Mouse (Mus musculus): ENCODE measurements around the gene Pianp. TPM values are rescaled to one million over a fixed set of nuclear protein-coding genes. Genes with fewer than 3 reads are reported as not detected.
A peak's percentile ranks its signal among the peaks of the same experiment; 100 is the strongest.

Gene Pianp
- total and polyA plus RNA-seq, 3 experiments: not detected

DNA sequence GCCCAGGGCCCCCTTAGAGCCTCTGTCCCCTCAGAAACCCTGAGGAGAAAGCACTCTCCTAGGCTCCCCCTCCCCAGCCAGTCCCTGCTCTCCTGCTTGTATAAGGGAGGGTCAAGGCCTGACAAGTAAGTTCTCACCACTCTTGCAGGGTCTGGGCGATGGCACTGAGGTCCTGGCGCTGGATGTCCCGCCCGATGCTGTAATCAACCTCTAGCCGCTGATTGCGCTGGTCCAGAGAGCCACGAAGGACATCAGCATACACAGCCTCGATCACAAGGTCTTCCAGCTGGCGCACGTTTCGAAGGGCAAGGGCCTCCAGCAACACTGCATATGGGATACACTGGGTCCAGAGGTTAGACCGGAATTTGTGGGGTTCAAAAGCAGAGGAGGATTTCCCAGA is 35.5 kb upstream of the Pianp start:
- peaks cover 49% of the 10 kb centered on the region for H3K4me1 ChIP-seq (ENCODE audit: insufficient read depth, low read depth, low read length)

DNA sequence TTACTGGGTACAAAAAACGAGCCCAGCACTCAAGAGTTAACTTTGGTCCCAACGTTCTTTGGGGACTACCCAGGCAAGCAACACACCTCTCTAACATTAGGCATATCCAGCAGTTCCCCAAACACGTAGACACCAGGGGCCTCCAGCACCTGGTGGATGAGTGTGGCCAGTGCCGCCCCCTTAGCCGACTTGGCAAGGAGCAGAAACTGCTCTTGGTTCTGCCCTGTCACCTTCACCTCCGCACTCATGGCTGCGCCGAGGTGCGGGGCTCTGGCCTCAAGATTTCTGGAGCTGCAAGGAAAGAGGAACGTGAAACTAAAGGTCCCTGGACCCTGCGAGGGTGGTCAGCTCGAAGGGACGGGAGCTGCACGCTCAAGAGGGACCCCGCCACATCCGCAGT is 31.9 kb upstream of the Pianp start:
- Histone ChIP-seq H3K4me1 (ENCODE audit: insufficient read depth, low read depth, low read length) (peaks cover 54% of the 10 kb centered on the region), H3K9me3 (replicated peaks) (no peaks in the 10 kb centered on the region; the same call in 1 of the 2 replicates), H3K4me3 (ENCODE audit: low read depth, low read length) (peak overlapping the region; percentile 84), H3K27me3 (ENCODE audit: insufficient read depth, low read length) (no peaks in the 10 kb centered on the region), H3K36me3 (replicated peaks) (peaks cover 63% of the 10 kb centered on the region)
- ATAC-seq (ENCODE audit: extremely low read depth, insufficient number of reproducible peaks, low FRiP score, poor library complexity, severe bottlenecking) (no peak), DNase-seq (ENCODE audit: low spot score) (peak; percentile 26)
- TF ChIP-seq CTCF (IDR thresholded peaks at IDR 0.05; ENCODE audit: low read depth, low read length): no peak

More for the DNA sequence above, 35.5 kb upstream of the Pianp start:
- TF ChIP-seq TAL1 (conservative IDR thresholded peaks at IDR 0.05; ENCODE audit: low read depth, low read length) (no peak), POLR2AphosphoS5 (IDR thresholded peaks at IDR 0.05; ENCODE audit: insufficient replicate concordance, low read depth, low read length) (no peak), GATA1 (IDR thresholded peaks at IDR 0.05; ENCODE audit: borderline replicate concordance, low read length) (no peak), CTCF (IDR thresholded peaks at IDR 0.05; ENCODE audit: low read depth, low read length) (no peak), GATA2 (IDR thresholded peaks at IDR 0.05; ENCODE audit: borderline replicate concordance, low read depth, low read length) (no peak)
- Histone ChIP-seq H3K4me3 (ENCODE audit: low read depth, low read length) (no peak overlapping the region), H3K9me3 (replicated peaks) (no peaks in the 10 kb centered on the region), H3K27me3 (ENCODE audit: insufficient read depth, low read length) (no peaks in the 10 kb centered on the region), H3K36me3 (replicated peaks) (peaks cover 79% of the 10 kb centered on the region)
- no peak for DNase-seq (ENCODE audit: low spot score)
- ATAC-seq (ENCODE audit: extremely low read depth, insufficient number of reproducible peaks, low FRiP score, poor library complexity, severe bottlenecking): no peak

DNA sequence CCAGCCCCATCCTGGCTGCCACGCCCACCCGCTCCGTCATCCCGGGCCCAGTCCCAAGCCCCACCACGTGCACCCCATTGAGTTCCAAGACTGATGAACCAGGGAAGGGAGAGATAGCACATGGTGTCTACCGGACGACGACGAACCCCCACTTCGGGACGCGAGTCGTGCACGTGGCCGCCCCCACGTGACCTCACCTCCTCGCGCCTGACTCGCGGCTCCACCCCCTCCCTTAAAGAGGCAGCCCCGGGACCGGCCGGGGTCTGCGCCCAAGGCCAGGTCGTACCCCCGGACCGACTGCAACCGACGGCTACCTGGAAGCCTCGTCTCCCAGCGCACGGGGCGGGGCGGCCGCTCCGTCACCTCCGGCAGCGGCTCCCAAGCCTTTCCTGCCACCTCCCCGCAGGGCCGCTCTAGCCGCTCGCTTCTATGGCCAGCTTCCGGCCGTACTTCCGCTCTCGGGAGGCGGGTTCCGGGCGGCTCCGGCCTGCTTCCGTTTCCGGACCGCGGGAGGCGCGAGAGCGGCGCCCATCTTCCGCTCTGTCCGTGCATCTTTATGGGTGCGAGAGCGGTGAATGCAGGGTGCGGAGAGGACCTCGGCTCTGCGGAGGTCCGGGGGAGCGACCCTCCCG is 31.3 kb upstream of the Pianp start, which contains the start of gene Cops7a:
TSS of gene Cops7a (minus strand) at position 451 of the 632 bp plus-strand sequence.
- ATAC-seq (ENCODE audit: extremely low read depth, insufficient number of reproducible peaks, low FRiP score, poor library complexity, severe bottlenecking): peak; percentile 82
- DNase-seq (ENCODE audit: low spot score): peak; percentile 91
- Histone ChIP-seq H3K36me3 (replicated peaks) (peaks cover 57% of the 10 kb centered on the region), H3K27me3 (ENCODE audit: insufficient read depth, low read length) (no peaks in the 10 kb centered on the region), H3K9me3 (replicated peaks) (no peaks in the 10 kb centered on the region; the same call in 1 of the 2 replicates), H3K4me1 (ENCODE audit: insufficient read depth, low read depth, low read length) (peaks cover 50% of the 10 kb centered on the region), H3K4me3 (ENCODE audit: low read depth, low read length) (peak within 1 kb of the TSS; percentile 84)
- TF ChIP-seq TAL1 (conservative IDR thresholded peaks at IDR 0.05; ENCODE audit: low read depth, low read length) (no peak), GATA1 (IDR thresholded peaks at IDR 0.05; ENCODE audit: borderline replicate concordance, low read length) (no peak), CTCF (IDR thresholded peaks at IDR 0.05; ENCODE audit: low read depth, low read length) (no peak), GATA2 (IDR thresholded peaks at IDR 0.05; ENCODE audit: borderline replicate concordance, low read depth, low read length) (no peak), POLR2AphosphoS5 (IDR thresholded peaks at IDR 0.05; ENCODE audit: insufficient replicate concordance, low read depth, low read length) (no peak)

DNA sequence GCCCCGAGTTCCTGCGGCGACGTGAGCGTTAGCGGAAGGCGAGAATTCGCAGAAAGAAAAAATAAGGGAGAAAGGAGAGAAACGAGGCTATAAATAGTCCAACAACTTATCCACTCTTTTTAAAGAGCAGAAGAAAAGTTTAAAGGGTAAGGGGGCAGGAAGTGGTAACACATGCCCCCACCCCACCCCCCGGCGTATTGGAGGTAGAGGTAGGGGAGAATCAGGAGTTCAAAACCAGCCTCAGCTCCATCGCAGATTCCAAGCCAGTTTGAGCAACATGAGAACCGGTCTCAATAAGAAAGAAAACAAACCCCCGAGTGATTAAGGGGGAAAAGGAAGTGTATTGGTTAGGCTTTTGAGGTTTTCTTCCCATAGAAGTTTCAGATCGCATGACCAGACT is 30.7 kb upstream of the Pianp start:
- peak overlapping the region; percentile 84 for H3K4me3 ChIP-seq (ENCODE audit: low read depth, low read length)
- ATAC-seq (ENCODE audit: extremely low read depth, insufficient number of reproducible peaks, low FRiP score, poor library complexity, severe bottlenecking) (no peak), DNase-seq (ENCODE audit: low spot score) (no peak)
- no peak for TF ChIP-seq POLR2AphosphoS5 (IDR thresholded peaks at IDR 0.05; ENCODE audit: insufficient replicate concordance, low read depth, low read length)
- no peak for TF ChIP-seq CTCF (IDR thresholded peaks at IDR 0.05; ENCODE audit: low read depth, low read length)
- no peak for TF ChIP-seq TAL1 (conservative IDR thresholded peaks at IDR 0.05; ENCODE audit: low read depth, low read length)
- no peak for TF ChIP-seq GATA1 (IDR thresholded peaks at IDR 0.05; ENCODE audit: borderline replicate concordance, low read length)
- TF ChIP-seq GATA2 (IDR thresholded peaks at IDR 0.05; ENCODE audit: borderline replicate concordance, low read depth, low read length): no peak
- H3K36me3 ChIP-seq (replicated peaks): peaks cover 52% of the 10 kb centered on the region
- H3K9me3 ChIP-seq (replicated peaks): no peaks in the 10 kb centered on the region; the same call in 1 of the 2 replicates
- no peaks in the 10 kb centered on the region for H3K27me3 ChIP-seq (ENCODE audit: insufficient read depth, low read length)
- peaks cover 48% of the 10 kb centered on the region for H3K4me1 ChIP-seq (ENCODE audit: insufficient read depth, low read depth, low read length)

DNA sequence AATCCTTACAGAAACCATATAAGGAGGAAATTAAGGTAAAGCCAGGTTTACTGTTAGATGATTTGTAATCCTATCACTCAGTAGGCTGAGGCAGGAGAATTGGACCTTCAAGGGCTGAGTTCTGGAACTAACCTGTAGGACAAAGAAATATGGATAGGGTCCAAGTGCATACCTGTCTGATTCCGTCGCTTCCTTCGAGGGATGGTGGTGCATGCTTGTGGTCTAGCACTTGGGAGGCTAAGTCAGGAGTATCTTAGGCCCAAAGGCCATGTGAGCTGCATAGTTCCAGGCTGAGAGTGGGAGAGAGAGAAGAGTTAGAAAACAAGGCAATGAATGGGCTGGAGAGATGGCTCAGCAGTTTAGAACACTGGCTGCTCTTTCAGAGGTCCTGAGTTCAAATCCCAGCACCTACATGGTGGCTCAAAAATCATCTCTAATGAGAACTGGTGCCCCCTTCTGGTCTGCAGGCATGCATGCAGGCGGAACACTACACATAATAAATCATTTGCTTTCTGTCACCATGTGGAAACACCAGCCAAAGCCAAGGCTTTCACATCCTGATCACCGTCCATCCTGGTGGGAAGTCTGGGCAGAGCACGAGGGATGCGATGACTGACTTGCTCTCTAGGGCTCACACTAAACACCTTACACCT is 29.9 kb upstream of the Pianp start:
- H3K4me1 ChIP-seq (ENCODE audit: insufficient read depth, low read depth, low read length): peaks cover 41% of the 10 kb centered on the region
- H3K9me3 ChIP-seq (replicated peaks): no peaks in the 10 kb centered on the region; the same call in 1 of the 2 replicates
- no peaks in the 10 kb centered on the region; the same call in 1 of the 2 replicates for H3K27me3 ChIP-seq (ENCODE audit: insufficient read depth, low read length)
- no peak for ATAC-seq (ENCODE audit: extremely low read depth, insufficient number of reproducible peaks, low FRiP score, poor library complexity, severe bottlenecking)
- no peak for DNase-seq (ENCODE audit: low spot score)
- H3K4me3 ChIP-seq (ENCODE audit: low read depth, low read length): peak overlapping the region; percentile 84
- H3K36me3 ChIP-seq (replicated peaks): peaks cover 43% of the 10 kb centered on the region
- peak; percentile 26; the same call in 1 of the 2 replicates for TF ChIP-seq CTCF (IDR thresholded peaks at IDR 0.05; ENCODE audit: low read depth, low read length)
- no peak for TF ChIP-seq POLR2AphosphoS5 (IDR thresholded peaks at IDR 0.05; ENCODE audit: insufficient replicate concordance, low read depth, low read length)

DNA sequence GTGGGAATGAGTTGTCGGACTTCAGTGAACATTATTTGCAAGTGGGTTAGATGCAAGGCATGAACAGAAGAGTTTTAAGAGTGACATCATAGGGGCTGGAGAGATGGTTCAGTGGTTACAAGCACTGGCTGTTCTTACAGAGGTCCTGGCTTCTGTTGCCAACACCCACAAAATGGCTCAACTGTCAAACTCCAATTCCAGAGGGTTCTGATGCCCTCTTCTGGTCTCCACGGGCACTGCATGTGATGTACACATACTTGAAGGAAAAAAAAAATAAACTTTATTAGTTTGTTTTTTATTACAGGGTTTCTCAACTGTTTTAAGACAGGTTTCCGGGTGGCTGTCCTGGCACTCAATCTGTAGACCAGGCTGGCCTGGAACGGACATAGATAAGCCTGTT is 28.7 kb upstream of the Pianp start:
- DNase-seq (ENCODE audit: low spot score) (no peak), ATAC-seq (ENCODE audit: extremely low read depth, insufficient number of reproducible peaks, low FRiP score, poor library complexity, severe bottlenecking) (no peak)
- no peak overlapping the region for H3K4me3 ChIP-seq (ENCODE audit: low read depth, low read length)
- peaks cover 31% of the 10 kb centered on the region for H3K4me1 ChIP-seq (ENCODE audit: insufficient read depth, low read depth, low read length)
- no peaks in the 10 kb centered on the region; the same call in 1 of the 2 replicates for H3K9me3 ChIP-seq (replicated peaks)
- no peaks in the 10 kb centered on the region; the same call in 1 of the 2 replicates for H3K27me3 ChIP-seq (ENCODE audit: insufficient read depth, low read length)
- H3K36me3 ChIP-seq (replicated peaks): peaks cover 32% of the 10 kb centered on the region
- TF ChIP-seq CTCF (IDR thresholded peaks at IDR 0.05; ENCODE audit: low read depth, low read length) (peak; percentile 46), GATA2 (IDR thresholded peaks at IDR 0.05; ENCODE audit: borderline replicate concordance, low read depth, low read length) (no peak), POLR2AphosphoS5 (IDR thresholded peaks at IDR 0.05; ENCODE audit: insufficient replicate concordance, low read depth, low read length) (no peak), TAL1 (conservative IDR thresholded peaks at IDR 0.05; ENCODE audit: low read depth, low read length) (no peak), GATA1 (IDR thresholded peaks at IDR 0.05; ENCODE audit: borderline replicate concordance, low read length) (no peak)

Measured in G1E (cell line).